Mouse (Mus musculus): ENCODE data around the gene Ptprt. TPM values are rescaled to one million over a fixed set of nuclear protein-coding genes. Genes with fewer than 3 reads are reported as not detected.
A peak's percentile ranks its signal among the peaks of the same experiment; 100 is the strongest.

The Ptprt gene
- polyA plus RNA-seq, 1 experiment from 2014 or later: 0.99 TPM

DNA sequence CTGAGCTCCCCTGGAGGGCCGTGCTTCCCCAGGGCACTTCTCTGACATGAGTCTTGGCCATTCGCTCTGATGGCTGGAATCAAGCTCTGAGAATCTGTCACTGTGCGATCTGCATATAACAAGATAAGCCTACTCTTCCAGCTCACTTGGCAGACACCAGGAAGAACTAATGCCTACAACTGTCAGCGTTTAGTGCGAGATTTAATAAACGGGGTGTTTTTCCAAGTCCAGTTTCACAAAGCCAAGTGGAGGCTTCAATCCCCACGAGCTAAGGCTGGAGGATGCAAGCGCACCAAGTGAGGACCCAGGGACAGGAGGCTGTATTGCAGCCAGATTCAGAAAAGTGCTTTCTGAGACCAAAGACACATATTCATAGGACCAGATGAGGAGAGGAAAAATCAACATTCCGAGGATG, 161.4 kb downstream of the Ptprt start:
- H3K9me3 ChIP-seq: no peaks in the 10 kb centered on the region
- no peak overlapping the region for H3K27ac ChIP-seq
- H3K4me1 ChIP-seq (replicated peaks): no peaks in the 10 kb centered on the region
- H3K36me3 ChIP-seq: no peaks in the 10 kb centered on the region
- no peak for ATAC-seq
- no peak overlapping the region for H3K9ac ChIP-seq
- no peak overlapping the region for H3K4me3 ChIP-seq (replicated peaks)
- no peaks in the 10 kb centered on the region for H3K27me3 ChIP-seq (replicated peaks)
- H3K4me2 ChIP-seq (replicated peaks): no peak overlapping the region
- WGBS: 79% methylated on average over 9 of the region's 9 CpGs

DNA sequence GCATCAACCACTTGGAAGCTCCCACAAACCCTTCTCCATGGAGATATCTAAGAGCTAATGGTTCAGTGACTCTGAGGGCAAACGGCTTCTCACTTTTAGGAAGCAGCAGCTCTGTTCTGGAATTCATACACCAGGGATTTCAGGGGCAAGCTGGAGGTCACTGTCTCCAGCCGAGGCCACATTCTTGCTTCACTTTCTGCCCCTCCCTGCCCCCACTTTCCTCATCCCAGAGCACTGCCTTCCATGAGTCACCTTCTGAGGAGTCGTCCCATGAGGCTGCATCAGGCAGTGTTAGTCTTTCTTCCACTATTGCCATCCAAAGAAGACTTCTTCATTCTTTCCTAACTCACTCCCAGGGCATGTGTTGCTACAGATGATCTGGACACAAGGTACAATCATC, 162.8 kb downstream of the Ptprt start:
- Histone ChIP-seq H3K4me3 (replicated peaks) (no peak overlapping the region), H3K4me1 (replicated peaks) (no peaks in the 10 kb centered on the region), H3K36me3 (no peaks in the 10 kb centered on the region), H3K4me2 (replicated peaks) (no peak overlapping the region), H3K27me3 (replicated peaks) (no peaks in the 10 kb centered on the region), H3K9me3 (no peaks in the 10 kb centered on the region), H3K27ac (no peak overlapping the region), H3K9ac (no peak overlapping the region)
- no peak for ATAC-seq
- WGBS: 50% methylated on average over 3 of the region's 3 CpGs

DNA sequence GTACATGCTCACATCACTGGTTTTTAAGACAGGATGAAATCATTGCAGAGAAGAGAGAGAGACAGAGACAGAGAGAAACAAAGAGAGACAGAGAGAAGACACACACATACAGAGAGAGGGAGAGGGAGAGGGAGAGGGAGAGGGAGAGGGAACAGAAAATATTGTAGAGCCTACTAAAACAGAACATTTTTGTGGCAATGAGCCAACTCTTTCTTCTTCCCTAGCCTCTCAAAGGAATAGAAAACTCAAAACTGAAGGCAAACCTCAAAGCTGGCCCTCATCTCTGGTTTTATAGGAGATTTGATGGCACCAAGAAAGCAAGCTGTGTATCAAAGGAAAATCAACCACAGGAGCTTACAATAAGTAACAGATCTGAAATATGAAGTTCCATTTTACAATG, 176.9 kb downstream of the Ptprt start:
- Histone ChIP-seq H3K4me1 (replicated peaks) (no peaks in the 10 kb centered on the region), H3K4me3 (replicated peaks) (no peak overlapping the region), H3K9me3 (no peaks in the 10 kb centered on the region), H3K4me2 (replicated peaks) (no peak overlapping the region), H3K27me3 (replicated peaks) (no peaks in the 10 kb centered on the region), H3K27ac (no peak overlapping the region), H3K9ac (no peak overlapping the region), H3K36me3 (no peaks in the 10 kb centered on the region)
- ATAC-seq: no peak

DNA sequence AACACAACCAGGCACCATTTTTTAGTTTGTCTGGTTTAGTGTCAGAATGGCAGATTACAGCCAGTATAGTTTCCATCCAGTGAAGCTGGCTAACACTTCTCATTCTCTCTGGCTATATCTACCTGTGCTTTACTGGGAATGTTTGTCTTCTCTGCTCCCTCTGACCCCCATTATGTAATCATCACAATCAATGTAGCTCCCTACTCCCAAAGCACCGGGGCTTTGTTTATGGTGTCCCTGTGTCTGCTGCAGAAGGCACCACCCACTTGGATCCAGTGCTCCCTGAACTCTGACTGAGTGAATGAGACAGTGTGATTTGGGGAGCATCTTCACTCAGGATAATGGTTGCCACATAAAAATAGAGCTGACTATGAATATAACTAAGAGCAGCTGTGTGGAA, 217.8 kb downstream of the Ptprt start:
- no peak for ATAC-seq
- Histone ChIP-seq H3K27ac (no peak overlapping the region), H3K36me3 (no peaks in the 10 kb centered on the region), H3K4me3 (replicated peaks) (no peak overlapping the region), H3K9me3 (no peaks in the 10 kb centered on the region), H3K4me2 (replicated peaks) (no peak overlapping the region), H3K27me3 (replicated peaks) (no peaks in the 10 kb centered on the region), H3K4me1 (replicated peaks) (no peaks in the 10 kb centered on the region), H3K9ac (no peak overlapping the region)
- WGBS: 13% methylated on average over 1 of the region's 1 CpGs

DNA sequence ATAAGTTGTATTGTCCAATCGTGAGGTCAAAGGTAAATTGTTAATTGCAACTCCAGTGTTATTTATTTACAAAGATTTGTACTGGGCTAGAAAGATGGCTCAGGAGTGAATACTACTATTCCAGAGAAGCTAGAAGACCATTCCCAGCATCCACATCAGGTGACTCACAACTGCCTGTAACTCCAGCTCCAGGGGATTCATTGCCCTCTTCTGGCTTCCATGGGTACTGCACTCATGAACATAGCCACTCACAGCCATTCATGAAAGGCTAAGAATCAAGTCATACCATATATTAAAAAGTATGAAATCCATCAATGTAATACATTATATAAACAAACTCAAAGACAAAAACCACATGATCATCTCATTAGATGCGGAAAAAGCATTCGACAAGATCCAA, 224.3 kb downstream of the Ptprt start:
- Histone ChIP-seq H3K4me1 (replicated peaks) (no peaks in the 10 kb centered on the region), H3K36me3 (no peaks in the 10 kb centered on the region), H3K4me2 (replicated peaks) (no peak overlapping the region), H3K9ac (no peak overlapping the region), H3K4me3 (replicated peaks) (no peak overlapping the region), H3K27me3 (replicated peaks) (no peaks in the 10 kb centered on the region), H3K27ac (no peak overlapping the region), H3K9me3 (no peaks in the 10 kb centered on the region)
- 89% methylated on average over 3 of the region's 3 CpGs for WGBS
- no peak for ATAC-seq

DNA sequence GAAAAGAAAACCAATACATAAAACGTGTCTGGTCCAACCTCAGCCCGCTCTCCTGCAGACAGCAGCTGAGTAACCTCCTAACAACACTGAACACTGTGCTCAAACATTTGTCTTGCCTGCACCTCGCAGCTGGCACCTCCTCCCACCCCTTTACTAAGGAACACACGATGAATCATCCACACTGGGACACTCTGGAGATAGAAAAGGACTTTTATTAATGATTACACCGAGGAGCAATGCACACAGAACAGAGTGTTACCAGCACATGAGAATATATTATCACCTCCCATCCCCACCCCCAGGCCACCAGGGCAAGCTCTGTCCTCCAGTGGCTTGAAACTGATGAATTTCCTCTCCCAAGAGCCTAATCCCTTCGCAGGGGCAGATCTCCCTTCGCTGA, 230.8 kb downstream of the Ptprt start:
- H3K9ac ChIP-seq: no peak overlapping the region
- H3K9me3 ChIP-seq: no peaks in the 10 kb centered on the region
- H3K4me1 ChIP-seq (replicated peaks): no peaks in the 10 kb centered on the region
- no peaks in the 10 kb centered on the region for H3K36me3 ChIP-seq
- ATAC-seq: peak; percentile 68; the same call in 1 of the 2 replicates
- WGBS: 32% methylated on average over 7 of the region's 7 CpGs
- no peaks in the 10 kb centered on the region for H3K27me3 ChIP-seq (replicated peaks)
- no peak overlapping the region for H3K27ac ChIP-seq
- H3K4me2 ChIP-seq (replicated peaks): no peak overlapping the region
- no peak overlapping the region for H3K4me3 ChIP-seq (replicated peaks)

DNA sequence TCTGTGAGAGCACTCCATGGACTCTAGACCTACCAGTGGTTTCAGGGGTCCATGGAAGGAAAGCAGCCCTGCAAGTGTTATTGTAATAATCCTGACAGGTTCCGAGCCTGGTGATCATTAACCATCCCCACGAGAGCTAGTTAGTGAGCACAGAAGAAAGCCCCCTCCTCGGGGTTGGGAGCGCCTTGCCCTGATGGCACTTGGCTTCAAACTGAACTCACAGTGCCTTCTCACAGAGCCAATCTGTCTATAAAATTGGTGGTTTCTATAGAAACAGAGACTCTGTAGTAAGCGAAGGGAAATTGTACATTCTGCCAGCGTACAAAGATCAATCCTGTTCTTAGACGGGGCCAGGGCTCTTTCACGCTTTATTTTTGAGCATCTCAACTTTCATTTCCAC, 234.8 kb downstream of the Ptprt start:
- no peaks in the 10 kb centered on the region for H3K9me3 ChIP-seq
- no peak overlapping the region for H3K4me2 ChIP-seq (replicated peaks)
- H3K27me3 ChIP-seq (replicated peaks): no peaks in the 10 kb centered on the region
- H3K4me3 ChIP-seq (replicated peaks): no peak overlapping the region
- WGBS: 79% methylated on average over 8 of the region's 8 CpGs
- no peaks in the 10 kb centered on the region for H3K4me1 ChIP-seq (replicated peaks)
- H3K9ac ChIP-seq: no peak overlapping the region
- no peak for ATAC-seq
- no peaks in the 10 kb centered on the region for H3K36me3 ChIP-seq
- no peak overlapping the region for H3K27ac ChIP-seq

DNA sequence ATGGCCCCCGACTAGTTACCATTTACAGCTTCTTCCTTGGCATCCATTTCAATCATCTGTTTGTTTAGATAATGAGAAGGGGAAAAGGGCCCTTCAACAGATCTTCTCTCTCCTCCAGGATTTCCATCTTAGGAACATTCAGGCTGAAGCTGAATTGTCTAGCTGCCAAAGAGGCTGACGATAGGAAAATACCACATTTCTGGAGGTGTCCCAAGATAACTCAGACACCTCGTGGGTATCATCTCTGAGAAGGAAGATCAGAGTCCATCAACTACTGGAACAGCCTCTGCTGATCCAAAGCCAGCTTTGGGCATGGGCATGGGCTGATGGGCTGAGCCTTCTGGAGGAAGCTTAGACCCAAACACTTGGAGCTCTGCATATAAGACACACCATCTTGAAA, 242.8 kb downstream of the Ptprt start:
- 60% methylated on average over 3 of the region's 3 CpGs for WGBS
- ATAC-seq: no peak
- Histone ChIP-seq H3K27ac (no peak overlapping the region), H3K4me2 (replicated peaks) (no peak overlapping the region), H3K9ac (no peak overlapping the region), H3K36me3 (no peaks in the 10 kb centered on the region), H3K9me3 (no peaks in the 10 kb centered on the region), H3K27me3 (replicated peaks) (no peaks in the 10 kb centered on the region), H3K4me1 (replicated peaks) (no peaks in the 10 kb centered on the region), H3K4me3 (replicated peaks) (no peak overlapping the region)

DNA sequence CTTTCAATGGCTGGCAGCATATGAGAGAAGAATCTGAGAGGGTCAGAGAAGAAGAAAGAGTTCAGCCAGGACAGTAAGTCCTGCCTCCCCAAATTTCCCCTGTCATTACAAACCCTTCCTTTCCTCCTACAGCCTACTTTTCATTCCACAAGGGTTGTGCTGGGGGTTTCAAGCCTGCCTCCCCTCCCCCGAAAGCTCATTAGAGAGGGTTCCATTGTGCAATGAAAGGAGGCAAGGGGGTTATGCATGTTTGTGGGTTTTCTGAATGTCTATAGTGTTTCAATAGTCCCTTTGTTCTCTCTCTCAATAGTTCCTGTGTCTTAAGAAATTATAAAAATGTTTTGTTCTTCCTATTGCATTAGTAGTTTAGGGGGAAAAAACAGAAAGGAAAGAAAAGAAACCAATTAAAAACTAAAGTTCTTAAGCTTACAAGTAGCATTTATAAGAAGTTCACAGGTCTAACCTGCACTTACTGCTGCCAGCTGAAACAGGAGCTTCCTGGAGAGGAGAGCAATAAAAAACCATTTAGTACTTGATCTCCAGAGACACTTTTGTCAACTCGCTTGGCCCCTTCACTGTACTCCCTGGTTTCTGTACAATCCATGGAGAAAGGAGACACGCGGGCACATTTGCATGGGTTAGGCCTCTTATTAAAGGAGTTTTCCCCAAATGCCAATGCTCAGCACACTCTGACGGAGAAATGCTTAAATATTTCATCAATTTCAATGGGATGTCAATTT, 247.7 kb downstream of the Ptprt start:
- Histone ChIP-seq H3K4me3 (replicated peaks) (no peak overlapping the region), H3K27me3 (replicated peaks) (no peaks in the 10 kb centered on the region), H3K4me2 (replicated peaks) (no peak overlapping the region), H3K9me3 (no peaks in the 10 kb centered on the region), H3K4me1 (replicated peaks) (no peaks in the 10 kb centered on the region), H3K9ac (no peak overlapping the region), H3K36me3 (no peaks in the 10 kb centered on the region), H3K27ac (no peak overlapping the region)
- ATAC-seq: no peak
- 80% methylated on average over 5 of the region's 5 CpGs for WGBS

DNA sequence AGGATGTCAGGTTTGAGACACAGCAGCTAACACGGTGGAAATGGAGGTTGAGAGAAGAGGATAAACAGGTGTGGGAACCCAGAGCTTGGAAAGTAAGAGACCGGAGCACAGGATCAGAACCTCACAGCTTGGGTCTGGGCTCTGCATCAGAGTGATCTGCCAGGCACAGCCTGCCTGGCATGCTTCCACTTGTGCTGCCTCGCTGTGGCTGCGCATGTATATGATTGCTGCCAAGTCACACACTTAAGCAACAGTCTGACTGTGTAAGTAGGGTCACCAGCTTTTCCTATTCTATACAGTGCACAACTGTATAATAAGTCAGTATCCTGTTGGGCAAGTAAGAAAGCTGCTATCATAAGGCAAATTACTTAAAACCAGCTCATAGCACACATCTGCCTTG, 249.9 kb downstream of the Ptprt start:
- H3K4me2 ChIP-seq (replicated peaks): no peak overlapping the region
- no peak overlapping the region for H3K4me3 ChIP-seq (replicated peaks)
- no peak overlapping the region for H3K27ac ChIP-seq
- H3K4me1 ChIP-seq (replicated peaks): no peaks in the 10 kb centered on the region
- H3K36me3 ChIP-seq: no peaks in the 10 kb centered on the region
- no peak for ATAC-seq
- no peaks in the 10 kb centered on the region for H3K27me3 ChIP-seq (replicated peaks)
- WGBS: 73% methylated on average over 4 of the region's 4 CpGs
- H3K9ac ChIP-seq: no peak overlapping the region
- no peaks in the 10 kb centered on the region for H3K9me3 ChIP-seq

DNA sequence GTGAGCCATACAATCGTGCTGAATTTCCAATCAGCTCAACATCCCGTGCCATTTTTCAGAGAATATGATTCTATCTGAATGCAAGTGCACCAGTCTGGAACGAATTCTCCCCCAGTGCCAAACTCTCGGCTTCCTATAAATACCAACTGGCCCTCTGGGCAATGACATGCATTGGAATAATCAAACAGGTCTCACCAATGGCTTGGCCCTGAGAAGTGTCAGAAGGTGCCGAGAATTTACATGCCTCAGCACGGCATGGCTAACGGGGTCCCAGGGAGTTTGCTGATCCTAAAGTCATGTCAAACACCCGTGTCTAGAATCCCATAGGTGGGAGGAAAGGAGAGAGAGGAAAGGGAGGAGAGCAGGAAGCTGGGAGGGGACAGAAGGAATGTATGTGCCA, 251.7 kb downstream of the Ptprt start:
- no peak overlapping the region for H3K4me3 ChIP-seq (replicated peaks)
- no peak overlapping the region for H3K9ac ChIP-seq
- H3K9me3 ChIP-seq: no peaks in the 10 kb centered on the region
- no peak overlapping the region for H3K4me2 ChIP-seq (replicated peaks)
- 89% methylated on average over 8 of the region's 8 CpGs for WGBS
- no peaks in the 10 kb centered on the region for H3K4me1 ChIP-seq (replicated peaks)
- H3K36me3 ChIP-seq: no peaks in the 10 kb centered on the region
- ATAC-seq: no peak
- H3K27ac ChIP-seq: no peak overlapping the region
- H3K27me3 ChIP-seq (replicated peaks): no peaks in the 10 kb centered on the region

DNA sequence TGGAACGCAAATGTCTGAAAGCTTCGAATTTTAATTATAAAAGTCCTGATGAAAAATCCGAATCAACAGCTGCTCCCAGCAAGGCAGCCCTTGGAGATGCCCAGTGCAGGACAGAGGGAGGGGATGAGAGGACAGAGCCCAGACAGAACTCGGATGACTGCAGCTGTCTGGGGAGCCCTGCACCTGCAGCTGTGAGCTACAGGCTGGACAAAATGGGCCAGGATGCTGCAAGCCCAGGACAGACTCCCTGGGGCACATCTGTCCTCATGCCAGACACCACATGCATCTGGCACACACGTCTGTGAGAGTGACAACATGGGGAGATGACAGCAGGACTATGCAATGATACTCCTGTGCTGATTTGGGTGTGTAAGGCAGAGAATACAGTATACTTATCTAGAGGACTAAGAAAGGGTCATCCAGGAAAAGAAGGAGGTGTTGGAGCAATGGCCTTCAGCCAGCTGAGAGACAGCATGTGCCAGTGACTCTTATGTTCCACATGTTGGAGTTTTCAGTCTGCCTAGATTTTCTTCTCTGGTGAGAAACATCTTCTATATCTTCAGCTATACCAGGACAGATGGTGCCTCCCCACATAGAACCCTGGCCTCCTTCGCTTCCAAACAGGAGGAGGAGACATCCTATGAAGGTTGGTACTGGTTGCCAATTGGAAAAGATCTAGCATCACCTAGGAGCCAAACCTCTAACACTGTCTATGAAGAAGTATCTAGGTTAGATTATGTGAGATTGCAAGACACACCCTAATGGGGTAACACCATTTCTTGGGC, 259.4 kb downstream of the Ptprt start:
- no peak overlapping the region for H3K27ac ChIP-seq
- ATAC-seq: no peak
- 67% methylated on average over 6 of the region's 6 CpGs for WGBS

DNA sequence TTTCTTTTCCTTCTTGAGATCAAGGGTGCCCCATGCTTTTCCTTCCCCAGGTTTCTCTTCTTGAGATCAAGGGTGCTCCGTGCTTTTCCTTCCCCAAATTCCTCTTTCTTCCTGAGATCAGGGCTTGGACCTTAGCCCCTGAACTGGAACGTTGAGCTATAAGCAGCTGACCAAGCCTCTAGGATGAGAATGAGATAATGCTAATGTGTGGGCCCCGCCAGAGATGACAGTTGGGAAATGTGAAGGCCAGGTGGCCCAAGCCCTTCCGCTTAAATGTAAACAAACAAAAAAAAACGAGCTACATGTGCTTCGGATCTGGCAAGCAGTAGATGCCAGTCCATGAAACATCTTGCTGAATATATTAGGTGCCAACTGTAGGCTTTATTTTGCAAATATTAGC, 266.3 kb downstream of the Ptprt start:
- Histone ChIP-seq H3K27me3 (replicated peaks) (no peaks in the 10 kb centered on the region), H3K4me1 (replicated peaks) (no peaks in the 10 kb centered on the region), H3K9me3 (no peaks in the 10 kb centered on the region), H3K4me2 (replicated peaks) (no peak overlapping the region), H3K9ac (no peak overlapping the region), H3K36me3 (no peaks in the 10 kb centered on the region), H3K4me3 (replicated peaks) (no peak overlapping the region), H3K27ac (no peak overlapping the region)
- no peak for ATAC-seq
- WGBS: 42% methylated on average over 6 of the region's 6 CpGs

More for the DNA sequence above, 259.4 kb downstream of the Ptprt start:
- Histone ChIP-seq H3K4me3 (replicated peaks) (no peak overlapping the region), H3K27me3 (replicated peaks) (no peaks in the 10 kb centered on the region), H3K4me2 (replicated peaks) (no peak overlapping the region), H3K9ac (no peak overlapping the region), H3K4me1 (replicated peaks) (no peaks in the 10 kb centered on the region), H3K9me3 (no peaks in the 10 kb centered on the region), H3K36me3 (no peaks in the 10 kb centered on the region)
